Mouse (Mus musculus): Measurements from ENCODE around the gene Slc9a3. TPM values are rescaled to one million over a fixed set of nuclear protein-coding genes. Genes with fewer than 3 reads are reported as not detected.

Gene Slc9a3
- polyA plus RNA-seq, 1 experiment from 2014 or later: 0.17 TPM

GRCm38 (mm10) chr13:74113626-74114191, 7.5 kb upstream of the Slc9a3 start:
- ATAC-seq (ENCODE audit: low read depth): no peak
- H3K27me3 ChIP-seq: no peaks in the 10 kb centered on the region
- WGBS: 66% methylated on average over 6 of the region's 6 CpGs
- no peak overlapping the region for H3K4me2 ChIP-seq
- no peaks in the 10 kb centered on the region for H3K36me3 ChIP-seq
- no peak overlapping the region for H3K27ac ChIP-seq (replicated peaks)
- H3K4me3 ChIP-seq: no peak overlapping the region
- peaks cover 4% of the 10 kb centered on the region for H3K4me1 ChIP-seq (replicated peaks)
- no peak overlapping the region for H3K9ac ChIP-seq
- no peaks in the 10 kb centered on the region for H3K9me3 ChIP-seq

GRCm38 (mm10) chr13:74121795-74122330, 606 bp downstream of the Slc9a3 start:
- Histone ChIP-seq H3K36me3 (no peaks in the 10 kb centered on the region), H3K4me2 (peak overlapping the region; percentile 63), H3K4me1 (replicated peaks) (peaks cover 8% of the 10 kb centered on the region), H3K27ac (replicated peaks) (no peak overlapping the region), H3K9ac (0 out of 2 replicates have a peak overlapping the region, but pooled peaks have one; percentile 60), H3K9me3 (no peaks in the 10 kb centered on the region), H3K4me3 (peak overlapping the region; percentile 39; the same call in 1 of the 2 replicates), H3K27me3 (peaks cover 57% of the 10 kb centered on the region)
- ATAC-seq (ENCODE audit: low read depth): no peak
- 32% methylated on average over 14 of the region's 14 CpGs for WGBS

- H3K9me3 ChIP-seq: no peaks in the 10 kb centered on the region
- no peak overlapping the region for H3K9ac ChIP-seq
- no peak for ATAC-seq (ENCODE audit: low read depth)
- no peak overlapping the region for H3K27ac ChIP-seq (replicated peaks)
- H3K4me3 ChIP-seq: no peak overlapping the region
- peaks cover 57% of the 10 kb centered on the region for H3K27me3 ChIP-seq
- 78% methylated on average over 3 of the region's 3 CpGs for WGBS
- no peaks in the 10 kb centered on the region for H3K36me3 ChIP-seq
- peaks cover 8% of the 10 kb centered on the region for H3K4me1 ChIP-seq (replicated peaks)
- no peak overlapping the region for H3K4me2 ChIP-seq
Observed at GRCm38 (mm10) chr13:74122632-74123031, 1.4 kb downstream of the Slc9a3 start.

- no peaks in the 10 kb centered on the region for H3K4me1 ChIP-seq (replicated peaks)
- H3K9ac ChIP-seq: no peak overlapping the region
- 79% methylated on average over 7 of the region's 7 CpGs for WGBS
- no peak overlapping the region for H3K27ac ChIP-seq (replicated peaks)
- no peaks in the 10 kb centered on the region for H3K36me3 ChIP-seq
- peaks cover 22% of the 10 kb centered on the region for H3K27me3 ChIP-seq
- H3K4me3 ChIP-seq: no peak overlapping the region
- ATAC-seq (ENCODE audit: low read depth): no peak
- H3K4me2 ChIP-seq: no peak overlapping the region
- no peaks in the 10 kb centered on the region for H3K9me3 ChIP-seq
Observed at GRCm38 (mm10) chr13:74127571-74127970, 6.3 kb downstream of the Slc9a3 start.

GRCm38 (mm10) chr13:74129909-74130308, 8.7 kb downstream of the Slc9a3 start:
- ATAC-seq (ENCODE audit: low read depth): no peak
- 88% methylated on average over 6 of the region's 6 CpGs for WGBS
- H3K9ac ChIP-seq: no peak overlapping the region
- no peak overlapping the region for H3K4me2 ChIP-seq
- H3K4me1 ChIP-seq (replicated peaks): no peaks in the 10 kb centered on the region
- no peak overlapping the region for H3K4me3 ChIP-seq
- H3K9me3 ChIP-seq: no peaks in the 10 kb centered on the region
- no peak overlapping the region for H3K27ac ChIP-seq (replicated peaks)
- H3K27me3 ChIP-seq: no peaks in the 10 kb centered on the region
- no peaks in the 10 kb centered on the region for H3K36me3 ChIP-seq

- no peaks in the 10 kb centered on the region for H3K27me3 ChIP-seq
- no peaks in the 10 kb centered on the region for H3K9me3 ChIP-seq
- no peaks in the 10 kb centered on the region for H3K4me1 ChIP-seq (replicated peaks)
- no peak overlapping the region for H3K4me2 ChIP-seq
- no peak overlapping the region for H3K27ac ChIP-seq (replicated peaks)
- 84% methylated on average over 7 of the region's 7 CpGs for WGBS
- no peak overlapping the region for H3K4me3 ChIP-seq
- ATAC-seq (ENCODE audit: low read depth): no peak
- H3K9ac ChIP-seq: no peak overlapping the region
- no peaks in the 10 kb centered on the region for H3K36me3 ChIP-seq
Observed at GRCm38 (mm10) chr13:74138906-74139647, 17.8 kb downstream of the Slc9a3 start.

GRCm38 (mm10) chr13:74140793-74141192, 19.5 kb downstream of the Slc9a3 start:
- 96% methylated on average over 6 of the region's 6 CpGs for WGBS
- no peaks in the 10 kb centered on the region for H3K4me1 ChIP-seq (replicated peaks)
- no peak for ATAC-seq (ENCODE audit: low read depth)

GRCm38 (mm10) chr13:74143282-74143681, 22.0 kb downstream of the Slc9a3 start:
- 77% methylated on average over 3 of the region's 3 CpGs for WGBS
- ATAC-seq (ENCODE audit: low read depth): no peak
- H3K4me1 ChIP-seq (replicated peaks): no peaks in the 10 kb centered on the region
- no peak overlapping the region for H3K9ac ChIP-seq
- no peak overlapping the region for H3K27ac ChIP-seq (replicated peaks)
- H3K4me2 ChIP-seq: no peak overlapping the region
- H3K36me3 ChIP-seq: no peaks in the 10 kb centered on the region
- H3K4me3 ChIP-seq: no peak overlapping the region
- H3K9me3 ChIP-seq: no peaks in the 10 kb centered on the region
- no peaks in the 10 kb centered on the region for H3K27me3 ChIP-seq

More at GRCm38 (mm10) chr13:74140793-74141192, 19.5 kb downstream of the Slc9a3 start:
- no peaks in the 10 kb centered on the region for H3K27me3 ChIP-seq
- H3K4me2 ChIP-seq: no peak overlapping the region
- H3K4me3 ChIP-seq: no peak overlapping the region
- no peak overlapping the region for H3K27ac ChIP-seq (replicated peaks)
- H3K9ac ChIP-seq: no peak overlapping the region
- H3K36me3 ChIP-seq: no peaks in the 10 kb centered on the region
- H3K9me3 ChIP-seq: no peaks in the 10 kb centered on the region

- H3K27me3 ChIP-seq: no peaks in the 10 kb centered on the region
- H3K9me3 ChIP-seq: no peaks in the 10 kb centered on the region
- 80% methylated on average over 7 of the region's 7 CpGs for WGBS
- H3K36me3 ChIP-seq: no peaks in the 10 kb centered on the region
- no peak overlapping the region for H3K9ac ChIP-seq
- no peak overlapping the region for H3K27ac ChIP-seq (replicated peaks)
- no peak overlapping the region for H3K4me3 ChIP-seq
- ATAC-seq (ENCODE audit: low read depth): no peak
- H3K4me2 ChIP-seq: no peak overlapping the region
- H3K4me1 ChIP-seq (replicated peaks): no peaks in the 10 kb centered on the region
Observed at GRCm38 (mm10) chr13:74144120-74144884, 23.0 kb downstream of the Slc9a3 start.

- WGBS: 57% methylated on average over 3 of the region's 3 CpGs
- H3K4me1 ChIP-seq (replicated peaks): no peaks in the 10 kb centered on the region
- no peaks in the 10 kb centered on the region for H3K36me3 ChIP-seq
- no peak overlapping the region for H3K4me2 ChIP-seq
- no peaks in the 10 kb centered on the region for H3K27me3 ChIP-seq
- peak; percentile 94 for ATAC-seq (ENCODE audit: low read depth)
- no peaks in the 10 kb centered on the region for H3K9me3 ChIP-seq
- no peak overlapping the region for H3K9ac ChIP-seq
- no peak overlapping the region for H3K4me3 ChIP-seq
- H3K27ac ChIP-seq (replicated peaks): no peak overlapping the region
Observed at GRCm38 (mm10) chr13:74145983-74146622, 24.8 kb downstream of the Slc9a3 start.

- no peaks in the 10 kb centered on the region for H3K36me3 ChIP-seq
- no peak overlapping the region for H3K4me3 ChIP-seq
- no peak overlapping the region for H3K9ac ChIP-seq
- H3K9me3 ChIP-seq: no peaks in the 10 kb centered on the region
- no peaks in the 10 kb centered on the region for H3K4me1 ChIP-seq (replicated peaks)
- H3K27me3 ChIP-seq: no peaks in the 10 kb centered on the region
- 84% methylated on average over 2 of the region's 2 CpGs for WGBS
- no peak overlapping the region for H3K27ac ChIP-seq (replicated peaks)
- no peak for ATAC-seq (ENCODE audit: low read depth)
- no peak overlapping the region for H3K4me2 ChIP-seq
Observed at GRCm38 (mm10) chr13:74147327-74147726, 26.1 kb downstream of the Slc9a3 start.
